Mouse (Mus musculus) liver, embryonic 18 days (tissue): Measurements from ENCODE around the gene Gm9507. TPM values are rescaled to one million over a fixed set of nuclear protein-coding genes. Genes with fewer than 3 reads are reported as not detected.

ENCODE experiments used
- polyA plus RNA-seq: library from polyadenylated mRNA; depleted of rRNA; stranded (reverse); fragments of >200 nt; gene quantifications from 2 replicates; pipeline ENCODE4 v1.2.3, GENCODE M21; 2012; rRNA removed

The Gm9507 gene
- polyA plus RNA-seq = not detected in 2 replicates

DNA sequence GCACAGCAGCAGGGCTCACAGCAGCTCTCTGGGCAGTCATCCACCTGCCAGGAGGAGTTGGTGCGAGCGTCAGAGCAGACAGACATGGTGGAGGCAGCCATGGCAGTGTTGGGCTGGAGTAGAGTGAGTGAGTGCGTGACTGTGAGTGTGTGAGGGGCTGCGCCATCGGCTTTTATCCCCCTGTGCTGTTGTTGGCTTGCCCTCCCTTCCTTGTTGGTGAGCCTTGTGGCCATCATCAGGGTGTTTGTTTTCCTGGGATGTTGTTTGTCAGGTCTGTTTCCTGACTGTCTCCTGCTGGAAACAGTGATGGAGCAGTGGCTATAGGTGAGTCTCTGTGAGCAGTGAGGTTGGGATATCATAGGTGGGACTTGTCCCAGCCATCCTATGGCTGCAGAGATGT lies at the start of gene Gm9507:
Gene Gm9507 (minus strand): TSS at position 101 of the 400 bp plus-strand sequence.

DNA sequence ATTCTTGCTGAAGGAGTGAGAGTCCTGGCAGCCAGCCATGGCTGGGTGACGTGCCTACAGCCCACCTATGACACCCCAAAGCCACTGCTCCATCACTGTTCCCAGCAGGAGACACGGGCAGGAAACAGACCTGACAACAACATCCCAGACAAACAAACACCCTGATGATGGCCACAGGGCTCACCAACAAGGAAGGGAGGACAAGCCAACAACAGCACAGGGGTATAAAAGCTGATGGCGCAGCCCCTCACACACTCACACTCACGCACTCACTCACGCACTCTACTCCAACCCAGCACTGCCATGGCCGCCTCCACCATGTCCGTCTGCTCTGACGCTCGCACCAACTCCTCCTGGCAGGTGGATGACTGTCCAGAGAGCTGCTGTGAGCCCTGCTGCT lies 40.9 kb upstream of the Gm9507 start, which contains the start of gene Gm10318:
Gene Gm10318 (plus strand): TSS at position 301 of the 400 bp plus-strand sequence.

DNA sequence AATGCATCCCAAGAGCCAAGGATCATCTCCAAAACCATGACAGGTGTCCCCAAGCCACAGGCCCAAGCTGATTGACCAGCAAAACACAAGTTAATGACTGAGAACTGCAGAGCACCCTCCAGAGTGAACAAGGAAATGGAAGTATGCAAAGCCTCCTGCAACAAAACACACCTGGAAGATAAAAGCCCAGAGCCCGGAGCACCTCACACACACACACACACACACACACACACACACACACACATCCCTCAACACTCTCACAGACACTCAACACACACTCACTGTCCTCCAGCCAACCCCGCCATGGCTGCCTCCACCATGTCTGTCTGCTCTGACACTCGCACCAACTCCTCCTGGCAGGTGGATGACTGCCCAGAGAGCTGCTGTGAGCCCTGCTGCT lies 34.9 kb upstream of the Gm9507 start, which contains the start of gene Gm36176:
Gene Gm36176 (plus strand): TSS at position 301 of the 400 bp plus-strand sequence.

DNA sequence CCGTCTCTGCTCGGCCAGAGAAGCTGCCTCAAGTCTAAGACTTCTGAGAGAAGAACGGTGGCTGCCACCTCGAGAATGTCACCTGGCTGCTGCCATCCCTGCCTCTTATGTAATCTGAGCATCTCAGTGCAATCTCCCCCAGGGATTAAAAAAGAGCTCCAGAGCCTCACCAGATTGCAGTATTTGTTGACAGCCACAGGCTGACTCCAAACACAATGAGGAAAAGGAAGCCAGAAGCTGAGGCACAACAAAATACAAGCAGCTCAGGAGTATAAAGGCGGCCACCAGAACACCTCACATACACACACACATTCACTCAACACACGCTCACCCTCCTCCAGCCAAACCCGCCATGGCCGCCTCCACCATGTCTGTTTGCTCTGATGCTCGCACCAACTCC lies 24.0 kb upstream of the Gm9507 start, which contains the start of gene Krtap10-10:
Gene Krtap10-10 (plus strand): TSS at position 301 of the 400 bp plus-strand sequence.

DNA sequence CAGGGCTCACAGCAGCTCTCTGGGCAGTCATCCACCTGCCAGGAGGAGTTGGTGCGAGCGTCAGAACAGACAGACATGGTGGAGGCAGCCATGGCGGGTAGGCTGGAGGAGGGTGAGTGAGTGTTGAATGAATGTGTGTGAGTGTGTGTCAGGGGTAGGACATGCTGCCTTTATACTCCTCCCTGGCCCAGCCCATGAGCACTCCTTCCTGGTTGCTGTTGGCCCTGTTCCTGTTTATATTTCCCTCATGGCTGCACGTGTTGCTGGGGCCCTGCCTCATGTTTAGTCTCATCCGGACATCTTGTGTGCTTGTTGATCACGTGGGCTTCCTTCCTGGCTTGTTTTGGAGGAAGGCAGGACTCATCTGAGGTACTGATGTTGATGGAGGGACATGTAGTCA lies 15.3 kb upstream of the Gm9507 start, which contains the start of gene Krtap10-4:
Gene Krtap10-4 (minus strand): TSS at position 145 of the 400 bp plus-strand sequence.

DNA sequence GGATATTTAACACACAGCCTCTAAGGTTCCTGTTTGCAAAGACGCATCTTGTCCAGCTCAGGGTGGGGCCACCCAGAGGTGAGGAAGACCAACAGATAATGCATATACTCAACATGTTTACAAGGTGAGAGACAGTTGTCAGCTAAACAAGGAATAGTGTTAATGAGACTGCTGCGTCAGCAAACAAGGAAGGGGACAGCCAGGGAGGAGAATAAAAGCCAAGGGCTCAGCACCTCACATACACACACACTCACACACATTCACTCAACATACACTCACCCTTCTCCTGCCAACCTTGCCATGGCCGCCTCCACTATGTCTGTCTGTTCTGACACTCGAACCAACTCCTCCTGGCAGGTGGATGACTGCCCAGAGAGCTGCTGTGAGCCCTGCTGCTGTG lies 2.7 kb upstream of the Gm9507 start, which contains the start of gene Gm2696:
Gene Gm2696 (plus strand): TSS at position 301 of the 400 bp plus-strand sequence.

DNA sequence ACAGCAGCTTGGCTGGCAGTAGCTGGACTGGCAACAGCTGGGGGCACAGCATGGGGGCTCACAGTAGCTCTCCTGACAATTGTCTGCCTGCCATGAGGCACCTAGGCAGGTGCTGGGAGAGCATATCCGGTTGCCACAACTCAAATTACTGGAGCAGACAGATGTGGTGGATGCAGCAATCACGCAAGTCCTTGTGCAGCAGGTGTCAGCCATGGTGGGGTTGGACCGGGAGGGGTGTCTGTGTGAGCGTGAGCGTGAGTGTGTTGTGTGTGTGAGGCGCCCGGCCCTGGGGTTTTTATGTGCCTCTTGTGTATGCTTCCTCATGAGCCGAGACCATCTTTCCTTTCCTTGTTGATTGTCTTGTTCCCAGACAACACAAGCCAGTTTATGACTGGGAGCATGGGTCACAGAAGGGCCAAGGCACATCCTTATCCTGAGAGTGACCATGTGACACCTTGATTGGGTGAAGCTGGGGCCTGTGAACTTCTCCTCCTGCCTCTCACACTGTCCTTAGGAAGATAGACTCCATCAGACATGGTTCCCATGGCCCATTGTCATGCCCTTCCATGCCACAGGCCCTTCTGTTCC lies 12.6 kb downstream of the Gm9507 start, which contains the start of gene Gm19668:
Gene Gm19668 (minus strand): TSS at position 213 of the 588 bp plus-strand sequence.

DNA sequence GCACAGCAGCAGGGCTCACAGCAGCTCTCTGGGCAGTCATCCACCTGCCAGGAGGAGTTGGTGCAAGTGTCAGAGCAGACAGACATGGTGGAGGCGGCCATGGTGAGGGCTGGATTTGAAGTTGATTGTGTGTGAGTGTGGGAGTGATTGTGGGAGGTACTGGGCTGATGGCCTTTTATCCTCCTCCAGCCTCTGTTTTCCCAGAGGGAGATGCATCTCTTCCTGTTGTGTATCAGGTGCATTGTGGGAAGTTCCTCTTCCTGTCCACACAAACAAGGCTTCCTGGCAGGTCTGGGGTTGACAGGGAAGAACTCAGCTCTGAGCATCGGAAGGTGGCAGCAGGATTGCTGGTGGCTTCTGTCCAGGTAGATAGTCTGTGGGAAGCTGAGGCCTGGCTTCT lies 16.7 kb downstream of the Gm9507 start, which contains the start of gene Gm9639:
Gene Gm9639 (minus strand): TSS at position 101 of the 400 bp plus-strand sequence.

DNA sequence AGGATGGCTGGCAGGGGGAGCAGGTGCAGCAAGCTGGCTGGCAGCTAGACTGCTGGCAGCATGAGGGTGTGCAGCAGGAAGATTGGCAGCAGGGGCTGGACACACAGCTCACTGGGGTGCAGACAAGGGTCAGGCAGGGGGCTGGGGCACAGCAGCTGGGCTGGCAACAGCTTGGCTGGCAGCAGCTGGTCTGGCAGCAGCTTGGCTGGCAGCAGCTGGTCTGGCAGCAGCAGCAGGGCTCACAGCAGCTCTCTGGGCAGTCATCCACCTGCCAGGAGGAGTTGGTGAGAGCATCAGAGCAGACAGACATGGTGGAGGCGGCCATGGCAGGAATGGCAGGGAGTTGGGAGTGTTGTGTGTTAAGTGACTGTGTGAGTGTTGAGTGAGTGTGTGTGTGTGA lies 23.8 kb downstream of the Gm9507 start, which contains the start of gene Gm7137:
Gene Gm7137 (minus strand): TSS at position 325 of the 400 bp plus-strand sequence.

DNA sequence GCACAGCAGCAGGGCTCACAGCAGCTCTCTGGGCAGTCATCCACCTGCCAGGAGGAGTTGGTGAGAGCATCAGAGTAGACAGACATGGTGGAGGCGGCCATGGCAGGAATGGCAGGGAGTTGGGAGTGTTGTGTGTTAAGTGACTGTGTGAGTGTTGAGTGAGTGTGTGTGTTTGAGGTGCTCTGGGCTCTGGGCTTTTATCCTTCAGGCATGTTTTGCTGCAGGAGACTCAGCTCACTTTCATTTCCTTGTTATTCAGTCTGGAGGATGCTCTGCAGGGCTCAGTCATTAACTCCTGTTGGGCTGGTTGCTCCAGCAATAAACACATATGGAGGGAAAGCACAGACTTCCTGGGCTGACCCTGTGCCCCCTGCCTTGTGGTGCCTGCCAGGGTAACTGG lies 29.2 kb downstream of the Gm9507 start, which contains the start of gene Gm3250:
Gene Gm3250 (minus strand): TSS at position 101 of the 400 bp plus-strand sequence.

DNA sequence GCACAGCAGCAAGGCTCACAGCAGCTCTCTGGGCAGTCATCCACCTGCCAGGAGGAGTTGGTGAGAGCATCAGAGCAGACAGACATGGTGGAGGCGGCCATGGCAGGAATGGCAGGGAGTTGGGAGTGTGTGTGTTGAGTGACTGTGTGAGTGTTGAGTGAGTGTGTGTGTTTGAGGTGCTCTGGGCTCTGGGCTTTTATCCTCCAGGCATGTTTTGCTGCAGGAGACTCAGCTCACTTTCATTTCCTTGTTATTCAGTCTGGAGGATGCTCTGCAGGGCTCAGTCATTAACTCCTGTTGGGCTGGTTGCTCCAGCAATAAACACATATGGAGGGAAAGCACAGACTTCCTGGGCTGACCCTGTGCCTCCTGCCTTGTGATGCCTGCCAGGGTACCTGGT lies 34.8 kb downstream of the Gm9507 start, which contains the start of gene Gm7138:
Gene Gm7138 (minus strand): TSS at position 101 of the 400 bp plus-strand sequence.

DNA sequence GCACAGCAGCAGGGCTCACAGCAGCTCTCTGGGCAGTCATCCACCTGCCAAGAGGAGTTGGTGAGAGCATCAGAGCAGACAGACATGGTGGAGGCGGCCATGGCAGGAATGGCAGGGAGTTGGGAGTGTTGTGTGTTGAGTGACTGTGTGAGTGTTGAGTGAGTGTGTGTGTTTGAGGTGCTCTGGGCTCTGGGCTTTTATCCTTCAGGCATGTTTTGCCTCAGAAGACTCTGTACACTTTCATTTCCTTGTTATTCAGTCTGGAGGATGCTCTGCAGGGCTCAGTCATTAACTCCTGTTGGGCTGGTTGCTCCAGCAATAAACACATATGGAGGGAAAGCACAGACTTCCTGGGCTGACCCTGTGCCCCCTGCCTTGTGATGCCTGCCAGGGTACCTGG lies 40.4 kb downstream of the Gm9507 start, which contains the start of gene Gm3238:
Gene Gm3238 (minus strand): TSS at position 101 of the 400 bp plus-strand sequence.

Other genes with a start within 250 kb of the Gm9507 start
- gene Pttg1ip, start 230.1 kb downstream of the Gm9507 start, polyA plus RNA-seq = 77.8 TPM in 2 replicates
- gene Sumo3, start 205.7 kb downstream of the Gm9507 start, polyA plus RNA-seq = 123 and 134 TPM in 2 replicates
- gene Gm49325, start 205.6 kb downstream of the Gm9507 start, polyA plus RNA-seq = 0.16 TPM in 1 of 2 replicates, not detected in the other
- gene Ube2g2, start 189.6 kb downstream of the Gm9507 start, polyA plus RNA-seq = 22.9 and 27.2 TPM in 2 replicates
- gene Tspear, start 125.3 kb downstream of the Gm9507 start, polyA plus RNA-seq = 0.10 and 0.12 TPM in 2 replicates
- gene Gm19402, start 121.1 kb downstream of the Gm9507 start, polyA plus RNA-seq = not detected in 2 replicates
- not detected in 2 replicates for gene Gm9508, start 114.6 kb downstream of the Gm9507 start, polyA plus RNA-seq
- not detected in 2 replicates for gene Gm10272, start 105.2 kb downstream of the Gm9507 start, polyA plus RNA-seq
- gene Gm10024, start 100.4 kb downstream of the Gm9507 start, polyA plus RNA-seq = not detected in 2 replicates
- gene Gm10142, start 96.0 kb downstream of the Gm9507 start, polyA plus RNA-seq = not detected in 2 replicates
- gene Krtap12-1, start 91.2 kb downstream of the Gm9507 start, polyA plus RNA-seq = not detected in 2 replicates
- gene Gm10100, start 85.4 kb downstream of the Gm9507 start, polyA plus RNA-seq = not detected in 2 replicates
- not detected in 2 replicates for gene Gm18596, start 69.2 kb downstream of the Gm9507 start, polyA plus RNA-seq
- gene Gm9736, start 60.5 kb downstream of the Gm9507 start, polyA plus RNA-seq = not detected in 2 replicates
- gene Gm3233, start 52.2 kb downstream of the Gm9507 start, polyA plus RNA-seq = not detected in 2 replicates
- gene Gm3238, start 40.5 kb downstream of the Gm9507 start, polyA plus RNA-seq = not detected in 2 replicates
- not detected in 2 replicates for gene Gm7138, start 34.9 kb downstream of the Gm9507 start, polyA plus RNA-seq
- gene Gm3250, start 29.3 kb downstream of the Gm9507 start, polyA plus RNA-seq = not detected in 2 replicates
- not detected in 2 replicates for gene Gm7137, start 23.6 kb downstream of the Gm9507 start, polyA plus RNA-seq
- gene Gm9639, start 16.8 kb downstream of the Gm9507 start, polyA plus RNA-seq = not detected in 2 replicates
- not detected in 2 replicates for gene Gm19668, start 12.7 kb downstream of the Gm9507 start, polyA plus RNA-seq
- gene Gm2696, start 2.8 kb upstream of the Gm9507 start, polyA plus RNA-seq = not detected in 2 replicates
- not detected in 2 replicates for gene Krtap10-4, start 15.3 kb upstream of the Gm9507 start, polyA plus RNA-seq
- gene Krtap10-10, start 24.1 kb upstream of the Gm9507 start, polyA plus RNA-seq = not detected in 2 replicates
- not detected in 2 replicates for gene Gm36176, start 35.0 kb upstream of the Gm9507 start, polyA plus RNA-seq
- not detected in 2 replicates for gene Gm10318, start 41.0 kb upstream of the Gm9507 start, polyA plus RNA-seq
- not detected in 2 replicates for gene Gm3285, start 50.1 kb upstream of the Gm9507 start, polyA plus RNA-seq
- gene Lrrc3, start 90.7 kb upstream of the Gm9507 start, polyA plus RNA-seq = 17.4 and 18.2 TPM in 2 replicates
- 9.9 and 16.6 TPM in 2 replicates for gene Trpm2, start 158.7 kb upstream of the Gm9507 start, polyA plus RNA-seq
- 4.6 and 5.0 TPM in 2 replicates for gene 1810043G02Rik, start 166.7 kb upstream of the Gm9507 start, polyA plus RNA-seq
- 52.9 and 54.7 TPM in 2 replicates for gene Pfkl, start 198.2 kb upstream of the Gm9507 start, polyA plus RNA-seq
- gene Dnmt3l, start 230.1 kb upstream of the Gm9507 start, polyA plus RNA-seq = 0.02 and 0.05 TPM in 2 replicates
- 0.02 TPM in 2 replicates for gene Aire, start 231.8 kb upstream of the Gm9507 start, polyA plus RNA-seq